Mouse (Mus musculus) adrenal gland, adult (tissue): ENCODE data around the gene Havcr2.
"Not testable (repeated sequence)": the region's sequence is repeated elsewhere in the genome, so short reads cannot be mapped to it uniquely, and the experiment has no call there.

Experiments used
- DNase-seq, 2 experiments: peaks; one replicate each; pipeline ENCODE4 v3.0.0; 2022 to 2023; ENCODE audit warnings: low spot score in 1 of 2; ENCODE audit not compliant: inconsistent age in 2 of 2

Havcr2 gene

DNA sequence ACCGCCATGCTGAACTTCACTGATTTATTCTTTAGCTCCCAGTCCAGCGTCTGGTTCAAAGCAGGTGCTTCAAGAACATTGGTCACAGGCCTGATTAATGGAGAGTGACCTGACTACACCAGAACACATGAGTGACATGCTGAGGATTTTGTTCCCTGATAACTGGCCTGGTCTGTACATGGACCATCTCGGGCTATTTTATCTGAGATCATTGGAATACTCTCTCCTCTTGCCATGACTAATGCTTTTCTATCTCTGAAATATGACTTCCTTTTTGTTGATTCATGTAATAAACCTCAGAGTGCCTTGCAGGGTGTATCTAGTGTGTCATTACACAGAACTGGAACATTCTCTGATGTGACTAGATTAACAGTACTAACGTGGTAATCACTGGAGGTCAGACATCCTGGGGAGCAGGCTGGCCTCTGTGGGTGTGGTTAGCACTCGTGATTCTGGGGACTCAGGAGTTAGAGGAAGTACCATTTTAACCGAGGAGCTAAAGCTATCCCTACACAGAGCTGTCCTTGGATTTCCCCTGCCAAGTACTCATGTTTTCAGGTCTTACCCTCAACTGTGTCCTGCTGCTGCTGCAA, at the start of gene Havcr2:
Gene Havcr2 (plus strand): TSS at position 483 of the 593 bp plus-strand sequence.
- DNase-seq: peak; percentile 15 to 71

DNA sequence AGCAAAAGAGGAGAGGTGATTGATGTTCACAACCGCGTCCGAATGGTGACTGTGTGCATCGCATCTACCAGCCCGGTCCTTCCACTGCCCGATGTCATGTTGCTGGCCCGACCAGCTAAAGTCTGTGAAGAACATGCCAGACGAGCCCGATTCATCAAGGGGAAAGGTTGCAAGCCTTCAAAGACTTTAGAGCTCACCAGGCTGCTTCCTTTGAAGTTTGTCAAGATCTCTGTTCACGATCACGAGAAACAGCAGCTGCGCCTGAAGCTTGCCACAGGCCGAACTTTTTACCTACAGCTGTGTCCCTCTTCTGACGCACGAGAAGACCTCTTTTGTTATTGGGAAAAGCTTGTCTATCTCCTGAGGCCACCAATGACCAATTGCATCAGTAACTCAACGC, 49.7 kb upstream of the Havcr2 start:
- DNase-seq: no peak

- DNase-seq: no peak
Measured at GRCm38 (mm10) chr11:46406721-46407120, 48.0 kb upstream of the Havcr2 start.

GRCm38 (mm10) chr11:46410018-46410563, 44.6 kb upstream of the Havcr2 start:
- DNase-seq: no peak

DNA sequence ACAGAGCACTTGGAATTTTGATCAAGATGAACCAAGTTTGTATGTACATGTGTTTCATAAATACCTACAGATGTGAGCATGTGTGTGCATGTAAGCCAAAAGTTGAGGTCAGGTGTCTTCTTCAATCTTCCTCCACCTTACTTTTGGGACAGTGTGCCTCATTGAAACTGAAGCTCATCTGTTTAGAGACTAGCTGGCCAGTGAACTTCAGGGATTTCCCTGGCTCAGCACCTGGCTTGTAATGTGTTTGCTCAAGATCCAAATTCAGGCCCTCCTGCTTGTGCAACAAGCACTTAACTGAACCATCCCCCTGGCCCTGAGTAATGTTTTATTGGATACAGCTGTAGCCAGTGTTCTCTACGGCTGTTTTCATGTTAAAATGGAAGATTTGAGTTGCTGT, 36.3 kb upstream of the Havcr2 start:
- peak in 1 of 2 experiments; percentile 29 for DNase-seq

DNA sequence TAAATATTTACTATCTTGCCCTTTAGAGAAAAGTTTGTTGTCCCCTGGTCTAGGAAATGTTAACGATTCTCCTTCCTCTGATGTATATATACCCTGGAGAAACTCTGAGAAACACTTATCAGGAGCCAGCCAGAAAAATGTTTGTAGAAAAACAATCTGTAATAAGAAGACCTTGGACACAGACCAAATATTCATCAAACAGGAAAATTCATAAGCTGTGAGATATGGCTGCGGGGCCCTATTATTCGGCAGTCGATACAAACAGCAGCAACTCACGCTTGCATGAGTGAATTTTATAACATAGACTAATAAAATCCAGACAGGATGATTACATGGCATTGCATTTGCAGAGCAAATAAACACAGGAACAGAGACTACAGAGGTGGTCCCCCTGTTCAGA, 35.9 kb upstream of the Havcr2 start:
- DNase-seq: no peak

GRCm38 (mm10) chr11:46421086-46421888, 33.4 kb upstream of the Havcr2 start:
- DNase-seq: no peak

GRCm38 (mm10) chr11:46428131-46428530, 26.6 kb upstream of the Havcr2 start:
- DNase-seq: not testable (repeated sequence)

DNA sequence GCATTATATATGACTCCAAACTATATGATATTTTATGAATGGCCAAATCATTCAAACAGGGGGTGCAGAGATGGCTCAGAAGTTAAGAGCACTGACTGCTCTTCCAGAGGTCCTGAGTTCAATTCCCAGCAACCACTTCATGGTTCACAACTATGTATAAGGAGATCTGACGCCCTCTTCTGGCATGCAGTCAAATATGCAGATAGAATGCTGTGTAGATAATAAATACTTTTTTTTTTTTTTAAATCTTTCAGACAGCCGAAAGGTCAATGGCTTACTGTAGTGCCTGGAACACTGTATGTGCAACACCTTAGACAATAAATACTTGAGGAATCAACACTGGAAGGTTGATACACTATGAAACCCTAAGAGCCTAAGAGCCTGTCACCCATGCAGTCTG, 24.6 kb upstream of the Havcr2 start:
- no peak for DNase-seq

DNA sequence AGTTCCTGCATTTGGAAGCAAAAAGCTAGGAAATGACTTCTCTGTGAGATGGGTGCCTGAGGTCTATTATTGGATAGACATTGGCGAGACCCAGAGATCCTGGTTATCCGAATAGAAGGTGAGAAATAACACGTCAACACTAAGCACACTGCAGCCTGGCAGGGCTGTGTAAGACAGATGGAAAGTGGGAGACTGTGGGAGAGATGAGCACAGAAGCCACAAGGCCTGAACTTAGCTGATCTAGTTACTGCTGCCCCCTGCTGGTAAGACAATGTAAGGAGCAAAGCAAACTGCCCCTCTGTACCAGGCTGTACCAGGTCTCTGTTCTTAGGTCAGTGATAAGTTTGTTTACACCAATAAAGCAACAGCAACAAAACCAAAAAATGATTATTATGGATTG, 23.6 kb upstream of the Havcr2 start:
- DNase-seq: peak; percentile 72 to 89

DNA sequence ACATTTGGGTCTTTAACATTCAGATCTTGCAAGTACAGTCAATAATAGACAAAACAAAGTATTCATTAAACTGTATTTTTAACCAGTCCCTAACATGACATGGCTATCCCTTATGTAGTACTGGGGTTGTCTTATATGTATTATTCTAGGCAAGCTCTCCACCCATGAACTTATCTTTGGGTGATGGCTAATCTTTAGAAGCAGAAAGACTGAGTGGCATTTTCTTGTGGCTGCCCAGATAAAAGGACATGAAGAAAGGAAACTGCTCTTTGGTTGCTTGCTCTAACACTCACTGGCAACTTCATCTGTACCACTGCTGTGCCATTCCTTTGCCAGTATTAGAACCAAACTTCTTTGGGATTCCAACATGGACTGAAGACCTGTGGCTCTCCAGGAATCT, 19.4 kb upstream of the Havcr2 start:
- DNase-seq: no peak

DNA sequence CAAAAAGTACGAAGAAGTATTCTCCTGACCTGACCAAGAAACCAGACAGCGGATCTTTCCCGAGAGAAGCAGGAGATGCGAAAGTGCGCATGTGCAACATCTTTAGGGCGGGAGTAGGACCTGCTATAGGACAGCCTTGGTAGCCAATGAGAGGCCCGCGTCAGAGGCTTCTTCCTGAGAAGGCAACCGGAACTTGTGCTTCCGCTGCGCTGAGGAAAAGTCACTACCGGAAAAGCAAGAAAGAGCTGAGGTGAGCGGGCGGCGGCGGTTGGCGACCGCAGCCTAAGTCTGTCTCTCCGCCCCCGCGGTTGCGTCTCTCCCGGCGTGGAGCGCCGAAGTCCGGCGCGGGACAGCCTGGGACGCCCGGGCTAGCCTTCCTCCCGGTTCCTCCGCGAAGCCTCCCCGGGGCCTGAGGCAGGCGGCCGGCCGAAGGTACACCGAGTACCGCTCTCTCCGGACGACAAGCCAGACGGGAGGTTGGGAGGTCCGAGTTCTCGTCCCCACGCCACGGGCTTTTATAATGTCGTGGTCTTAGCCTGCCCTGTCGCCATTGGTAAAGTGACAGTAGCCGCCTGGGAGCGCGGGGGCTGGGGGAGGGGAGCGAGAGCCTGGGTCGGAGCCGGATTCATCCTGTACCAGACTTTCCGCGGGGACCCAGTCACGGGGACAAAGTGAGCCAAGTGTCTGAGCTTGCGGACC, 17.8 kb upstream of the Havcr2 start, which contains the start of gene Med7:
Gene Med7 (plus strand): TSS at position 166 of the 699 bp plus-strand sequence.
- peak; percentile 95 to 98 for DNase-seq

- DNase-seq: peak; percentile 18 to 74
Measured at GRCm38 (mm10) chr11:46437459-46438000, 17.2 kb upstream of the Havcr2 start.

DNA sequence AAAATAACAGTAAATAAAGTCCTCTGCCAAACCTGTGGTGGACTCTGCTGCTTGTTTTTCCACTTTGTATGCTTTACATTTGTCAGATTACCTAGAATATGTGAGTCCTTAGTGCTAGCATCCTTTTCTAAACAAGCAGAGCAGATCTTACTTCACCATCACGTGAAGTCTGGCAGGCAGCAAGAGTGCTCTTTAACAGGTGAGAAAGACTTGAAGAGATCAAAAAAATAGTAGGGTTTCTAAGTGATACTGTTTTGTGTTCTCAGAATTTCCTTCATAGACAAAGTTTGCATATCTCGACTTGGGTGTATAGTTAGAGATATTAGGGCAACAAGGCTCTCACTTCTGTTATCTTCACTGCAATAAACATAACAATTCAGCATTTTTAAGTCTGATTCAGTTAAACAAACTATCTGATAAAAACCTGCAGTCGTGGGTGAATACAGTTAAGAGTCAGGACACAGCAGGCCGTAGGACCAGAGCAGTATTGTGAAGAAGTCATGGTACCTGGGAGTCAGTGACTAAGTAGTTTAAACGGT, 15.7 kb upstream of the Havcr2 start:
- peak in 1 of 2 experiments; percentile 16 for DNase-seq

GRCm38 (mm10) chr11:46441774-46442173, 13.0 kb upstream of the Havcr2 start:
- DNase-seq: no peak

- peak in 1 of 2 experiments; percentile 45 for DNase-seq
Measured at GRCm38 (mm10) chr11:46443152-46443551, 11.6 kb upstream of the Havcr2 start.

DNA sequence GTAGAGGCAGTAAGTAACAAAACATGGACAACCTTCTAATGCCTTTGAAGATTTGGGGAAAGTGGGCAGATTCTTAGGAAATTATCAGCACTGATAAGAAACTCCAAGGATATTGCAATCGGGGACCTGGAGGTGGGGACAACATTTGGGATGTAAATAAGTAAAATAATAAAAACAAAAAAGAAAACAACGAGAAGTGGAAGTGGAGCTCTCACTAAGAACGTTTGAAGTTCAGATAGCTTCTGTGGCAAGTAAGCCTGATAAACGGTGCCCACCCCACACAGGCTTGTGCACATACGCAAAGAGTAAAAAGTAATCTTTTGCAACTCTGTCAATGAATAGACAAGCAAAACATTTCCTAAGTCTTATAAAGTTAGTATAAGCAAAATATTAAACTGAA, 10.8 kb upstream of the Havcr2 start:
- no peak for DNase-seq

DNA sequence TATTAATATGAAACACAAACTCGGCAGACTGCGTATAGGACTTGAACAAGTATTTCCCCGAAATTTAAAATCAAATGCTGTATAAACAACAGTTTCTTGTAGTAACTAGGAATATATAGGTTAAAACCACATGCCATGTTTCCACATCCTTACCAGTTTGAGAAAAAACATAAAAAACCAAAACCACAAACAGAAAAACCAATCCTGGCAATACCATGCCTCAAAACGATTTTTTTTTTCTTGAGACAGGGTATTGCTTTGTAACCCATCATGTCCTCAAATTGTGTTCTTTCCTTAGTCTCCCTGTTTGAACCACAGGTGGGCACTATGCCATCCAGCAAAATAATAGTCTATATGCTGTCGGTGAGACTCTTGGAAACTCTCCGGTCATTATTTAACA, 8.6 kb upstream of the Havcr2 start:
- no peak for DNase-seq

DNA sequence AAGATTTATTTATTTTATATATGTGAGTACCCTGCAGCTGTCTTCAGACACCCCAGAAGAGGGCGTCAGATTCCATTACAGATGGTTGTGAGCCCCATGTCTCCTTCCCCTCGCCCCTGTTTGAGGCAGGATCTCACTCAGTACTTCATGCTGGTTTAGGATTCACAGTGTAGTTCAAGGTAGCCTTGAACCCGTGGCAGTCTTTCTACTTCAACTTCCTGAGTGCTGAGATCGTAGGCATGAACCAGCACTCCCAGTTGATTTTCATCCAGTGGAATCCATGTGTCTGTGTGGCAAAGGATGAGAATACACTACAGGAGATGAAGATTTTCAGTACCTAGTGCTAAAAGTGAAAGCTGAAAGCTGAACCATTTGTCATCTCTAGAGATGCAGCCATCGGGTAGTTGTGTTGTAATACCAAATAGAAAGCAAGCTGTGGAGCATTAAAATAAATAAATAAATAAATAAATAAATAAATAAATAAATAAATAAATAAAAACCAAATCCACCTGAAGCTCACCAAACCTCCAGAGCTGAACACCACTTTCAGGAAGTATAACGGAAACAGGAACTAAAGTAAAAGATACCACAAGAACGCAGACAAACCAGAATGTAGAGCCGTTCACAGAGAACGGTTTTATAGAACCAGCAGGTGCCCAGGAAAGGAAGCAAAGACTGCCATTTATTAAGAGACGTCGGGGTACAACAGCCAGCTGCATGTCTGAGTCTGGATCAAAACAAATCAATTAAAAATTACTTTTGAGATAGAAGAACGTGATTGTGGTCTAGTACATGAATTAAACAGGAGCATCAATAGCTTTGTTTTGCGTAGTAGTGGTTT, 6.9 kb upstream of the Havcr2 start:
- DNase-seq: no peak

GRCm38 (mm10) chr11:46449461-46450080, 5.2 kb upstream of the Havcr2 start:
- DNase-seq: no peak
